19 mouse cellular contexts compared by ENCODE assay signal in the genomic region with DNA sequence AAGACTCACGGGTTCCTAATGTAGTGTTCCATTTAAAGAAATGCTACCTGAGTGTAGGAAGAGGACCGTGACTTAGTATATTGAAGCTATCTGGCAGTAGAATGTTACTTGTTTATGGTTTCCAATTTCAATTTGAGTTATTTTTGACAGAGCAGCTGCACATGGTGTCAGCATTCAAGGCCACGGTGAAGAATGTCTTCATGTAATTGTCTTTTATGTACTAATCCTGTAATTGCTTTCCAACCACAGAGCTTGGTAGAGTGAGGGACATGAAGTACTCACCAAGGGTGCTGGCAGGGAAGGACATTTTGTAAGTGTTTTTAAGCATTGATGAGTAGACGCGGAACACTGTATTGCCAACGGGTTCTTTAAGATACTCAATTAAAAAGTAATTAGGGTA.
"Had no signal": no experiment of that assay in that cellular context is flagged by ENCODE, and none has a peak within 500 bp of the region (broad histone marks: within the 10 kb centered on the region; RNA-seq: fewer than 3 reads in every experiment).

No protein-coding gene starts in this region.

- DNase-seq: liver, postnatal 0 days; lung, adult 2 months; lung, postnatal 14 days; lung, postnatal 36 days; retina, postnatal 1 day; right cerebral cortex, postnatal 25 days; right cerebral cortex, postnatal 4 days; spleen, adult 18-20 months; thymus, adult 18-20 months; thymus, postnatal 14 days; thymus, postnatal 36 days had no signal

- H3K27me3 ChIP-seq: lung, embryonic 15.5 days; megakaryocyte, embryonic 14.5 days; midbrain, embryonic 13.5 days; midbrain, embryonic 15.5 days; neural tube, embryonic 13.5 days; neural tube, embryonic 15.5 days had no signal

- ATAC-seq: liver, postnatal 0 days; lung, postnatal 0 days; midbrain, embryonic 13.5 days; midbrain, embryonic 15.5 days had no signal

- H3K4me2 ChIP-seq: lung, embryonic 15.5 days; midbrain, embryonic 13.5 days; midbrain, embryonic 15.5 days; neural tube, embryonic 13.5 days; neural tube, embryonic 15.5 days had no signal

- H3K9ac ChIP-seq: liver, postnatal 0 days; lung, embryonic 15.5 days; midbrain, embryonic 13.5 days; midbrain, embryonic 15.5 days; neural tube, embryonic 13.5 days; neural tube, embryonic 15.5 days had no signal

- H3K4me1 ChIP-seq: lung, embryonic 15.5 days; megakaryocyte, embryonic 14.5 days; midbrain, embryonic 13.5 days; midbrain, embryonic 15.5 days; neural tube, embryonic 13.5 days; neural tube, embryonic 15.5 days had no signal

- H3K4me3 ChIP-seq: lung, embryonic 15.5 days; megakaryocyte, embryonic 14.5 days; midbrain, embryonic 13.5 days; midbrain, embryonic 15.5 days; neural tube, embryonic 13.5 days; neural tube, embryonic 15.5 days had no signal

- H3K9me3 ChIP-seq: lung, embryonic 15.5 days; midbrain, embryonic 13.5 days; midbrain, embryonic 15.5 days; neural tube, embryonic 13.5 days; neural tube, embryonic 15.5 days had no signal

- H3K27ac ChIP-seq: lung, embryonic 15.5 days; macrophage; midbrain, embryonic 13.5 days; midbrain, embryonic 15.5 days; neural tube, embryonic 13.5 days; neural tube, embryonic 15.5 days had no signal

- H3K36me3 ChIP-seq: lung, embryonic 15.5 days had no signal
